Mouse (Mus musculus): Measurements from ENCODE around the gene Chmp4b.

- no peak for TF ChIP-seq POLR2A (IDR thresholded peaks at IDR 0.05; ENCODE audit: insufficient read depth, low read depth, low read length)
- TF ChIP-seq CTCF (IDR thresholded peaks at IDR 0.05; ENCODE audit: insufficient read depth, low read depth, low read length) = no peak
Observed at GRCm38 (mm10) chr2:154720315-154720714, 68.8 kb downstream of the Chmp4b start.
